Mouse (Mus musculus) frontal cortex, adult 2 months (tissue): ENCODE results near the gene Mdc1. TPM values are rescaled to one million over a fixed set of nuclear protein-coding genes. Genes with fewer than 3 reads are reported as not detected.

Experiments
- DNase-seq, 2 experiments: peaks; one replicate each; pipeline ENCODE4 v3.0.0; 2022; ENCODE audit warnings: low spot score in 1 of 2; ENCODE audit errors: extremely low spot score in 1 of 2
- polyA plus RNA-seq: library from polyadenylated mRNA; depleted of rRNA; stranded (reverse); fragments of >200 nt; gene quantifications from 2 replicates; pipeline ENCODE4 v1.2.3, GENCODE M21; 2012; rRNA removed

The Mdc1 gene
- polyA plus RNA-seq, 1 experiment: 11.0 TPM

GRCm38 (mm10) chr17:35873774-35874519 lies 32.6 kb downstream of the Mdc1 start:
- DNase-seq: peak; percentile 55 to 89

DNA sequence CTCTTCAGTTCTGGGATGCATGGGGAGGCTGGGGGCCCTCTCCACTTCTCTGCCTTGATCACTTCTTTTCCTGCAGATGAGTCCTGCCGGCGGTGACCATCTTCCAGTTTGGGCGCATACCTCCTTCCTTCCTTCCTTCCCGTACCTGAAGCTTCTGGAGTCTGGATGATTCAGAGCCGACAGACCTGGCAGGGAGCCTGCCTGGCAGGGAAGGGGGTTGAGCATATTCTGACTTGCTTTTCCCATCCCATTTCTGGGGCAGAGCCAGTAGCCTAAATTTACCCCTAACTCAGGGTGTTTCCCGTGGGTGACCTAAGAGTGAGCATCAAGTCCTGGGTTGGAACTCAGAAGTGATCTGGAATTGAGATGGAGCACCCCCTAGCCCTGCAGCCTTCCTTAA lies 33.4 kb downstream of the Mdc1 start:
- DNase-seq: peak in 1 of 2 experiments; percentile 81

- peak; percentile 90 to 97 for DNase-seq
Observed at GRCm38 (mm10) chr17:35879245-35880057, 38.1 kb downstream of the Mdc1 start, which contains the start of gene Dhx16. TSS of gene Dhx16 (plus strand) at chr17:35879819.

DNA sequence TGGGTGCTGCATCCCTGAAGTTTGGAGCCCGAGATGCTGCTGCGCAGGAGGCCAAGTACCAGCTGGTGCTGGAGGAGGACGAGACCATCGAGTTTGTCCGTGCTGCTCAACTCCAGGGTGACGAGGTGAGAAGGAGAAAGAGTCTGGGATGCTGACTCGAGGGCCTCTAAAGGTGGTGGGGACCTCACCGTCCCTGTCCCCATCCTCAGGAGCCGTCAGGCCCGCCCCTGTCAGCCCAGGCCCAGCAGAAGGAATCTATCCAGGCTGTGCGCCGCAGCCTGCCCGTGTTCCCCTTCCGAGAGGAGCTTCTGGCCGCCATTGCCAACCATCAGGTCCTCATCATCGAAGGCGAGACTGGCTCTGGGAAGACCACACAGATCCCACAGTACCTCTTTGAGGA lies 41.6 kb downstream of the Mdc1 start:
- no peak for DNase-seq

GRCm38 (mm10) chr17:35883777-35884176 lies 42.5 kb downstream of the Mdc1 start:
- DNase-seq: no peak

DNA sequence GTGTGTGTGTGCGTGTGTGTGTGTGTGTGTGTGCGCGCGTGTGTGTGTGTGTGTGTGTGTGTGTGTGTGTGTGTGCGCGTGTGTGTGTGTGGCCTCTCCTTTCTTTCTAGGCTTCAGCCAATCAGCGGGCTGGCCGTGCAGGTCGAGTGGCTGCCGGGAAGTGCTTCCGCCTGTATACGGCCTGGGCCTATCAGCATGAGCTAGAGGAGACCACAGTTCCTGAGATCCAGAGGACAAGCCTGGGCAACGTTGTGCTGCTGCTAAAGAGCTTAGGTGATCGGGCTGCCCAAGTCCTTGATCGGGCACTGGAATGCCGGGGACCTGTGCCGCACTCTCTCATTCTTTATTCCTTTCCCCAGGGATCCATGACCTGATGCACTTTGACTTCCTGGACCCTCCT lies 46.4 kb downstream of the Mdc1 start:
- no peak for DNase-seq

DNA sequence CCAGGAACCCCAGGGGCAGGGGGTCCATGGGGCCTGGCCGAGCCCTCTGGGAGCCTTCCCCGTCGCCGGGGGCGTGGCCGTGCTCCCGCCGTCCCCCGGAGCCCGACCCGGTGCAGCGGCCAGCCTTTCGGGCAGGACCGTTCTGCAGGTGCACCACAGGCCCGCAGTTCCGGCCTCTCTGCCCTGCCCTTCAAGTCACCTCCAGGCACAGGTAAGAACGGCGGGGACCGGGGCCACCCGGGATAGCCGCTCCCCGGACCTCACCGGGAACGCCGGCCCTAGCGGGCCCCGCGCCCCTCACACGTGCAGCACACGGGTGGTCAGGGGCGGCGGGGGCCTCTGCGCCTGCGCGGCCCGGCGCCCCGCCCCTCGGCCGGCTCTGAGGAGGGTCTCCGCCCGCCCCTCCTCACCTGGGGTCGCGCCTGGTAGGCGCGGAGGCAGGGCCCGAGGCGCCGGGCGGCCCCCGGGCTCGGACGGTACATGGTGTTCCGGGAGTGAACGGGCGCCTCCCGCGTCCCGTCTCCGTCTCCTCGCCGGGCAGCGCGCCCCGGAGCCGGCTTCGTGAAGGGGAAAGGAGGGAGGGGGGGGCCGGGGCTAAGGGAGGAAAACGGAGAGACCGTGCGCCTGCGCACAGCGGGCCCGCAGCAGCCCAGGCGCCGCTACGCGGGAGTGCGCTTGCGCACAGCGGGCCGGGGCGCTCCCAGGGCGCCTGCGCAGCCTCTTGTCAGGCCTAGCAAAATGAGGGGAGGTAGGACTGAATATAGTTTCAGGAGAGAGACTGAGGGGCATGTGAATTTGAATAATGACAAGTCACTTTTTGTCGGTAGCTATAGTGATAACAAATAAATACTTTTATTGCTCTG lies 55.7 kb downstream of the Mdc1 start, which contains the start of gene 2310061I04Rik:
Gene 2310061I04Rik (minus strand): TSS at position 651 of the 863 bp plus-strand sequence.
- peak; percentile 79 to 93 for DNase-seq

- DNase-seq: peak in 1 of 2 experiments; percentile 48
Observed at GRCm38 (mm10) chr17:35897644-35898573, 56.6 kb downstream of the Mdc1 start.

DNA sequence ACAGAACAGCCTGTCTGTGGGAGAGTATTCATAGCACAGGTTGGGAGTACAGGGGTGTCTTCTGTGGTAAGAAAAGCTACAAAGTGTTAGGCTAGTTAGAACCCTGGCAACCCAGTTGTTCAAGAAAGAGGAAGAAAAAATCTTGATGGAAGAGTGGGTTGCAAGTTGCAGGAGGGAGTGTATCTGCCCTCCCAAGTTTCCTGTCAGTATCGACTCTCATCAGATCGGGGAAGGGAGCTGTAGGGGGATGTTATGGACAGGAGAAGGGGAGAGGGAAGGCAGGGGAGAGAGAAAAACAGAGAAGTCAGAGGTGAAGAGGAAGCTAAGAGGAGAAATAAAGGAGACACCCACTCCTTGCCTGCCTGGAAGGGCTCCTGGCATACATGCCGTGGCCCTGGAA lies 59.3 kb downstream of the Mdc1 start:
- no peak for DNase-seq

GRCm38 (mm10) chr17:35903343-35903991 lies 62.2 kb downstream of the Mdc1 start:
- DNase-seq: no peak

DNA sequence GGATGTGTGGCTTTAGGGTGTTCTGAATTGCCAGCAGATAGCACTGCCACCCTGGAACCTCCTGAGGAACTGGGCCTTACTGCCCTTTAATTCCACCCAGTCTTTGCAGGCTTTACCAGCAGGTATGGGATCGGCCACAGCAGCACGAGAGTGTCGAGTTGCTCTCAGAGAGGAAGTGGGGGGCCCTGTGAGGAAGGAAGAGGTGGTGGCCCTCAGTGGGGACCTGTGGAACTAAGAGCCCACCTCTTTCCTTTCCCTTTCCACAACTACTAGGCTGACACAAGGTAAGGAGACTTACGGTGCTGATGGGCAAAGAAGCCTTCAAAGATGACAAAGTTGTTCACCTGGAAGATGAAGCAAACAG lies 62.7 kb downstream of the Mdc1 start:
- DNase-seq: no peak

DNA sequence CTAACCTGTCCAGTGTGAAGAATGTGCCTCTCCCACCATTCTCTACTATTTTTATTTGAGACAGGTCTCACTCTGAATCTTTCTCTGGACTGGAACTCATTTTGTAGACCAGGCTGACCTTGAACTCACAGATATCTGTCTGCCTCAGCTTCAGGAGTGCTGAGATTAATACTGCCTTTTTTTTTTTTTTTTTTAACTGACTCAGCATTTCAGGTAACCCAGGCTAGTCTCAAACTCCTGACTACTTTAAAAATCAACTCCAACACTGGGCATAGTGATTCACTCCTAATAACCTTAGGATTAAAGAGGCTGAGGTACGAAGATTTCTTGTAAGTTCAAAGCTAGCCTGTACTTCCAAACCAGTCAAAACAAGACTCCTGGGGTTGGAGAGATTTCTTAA lies 64.3 kb downstream of the Mdc1 start:
- no peak for DNase-seq

DNA sequence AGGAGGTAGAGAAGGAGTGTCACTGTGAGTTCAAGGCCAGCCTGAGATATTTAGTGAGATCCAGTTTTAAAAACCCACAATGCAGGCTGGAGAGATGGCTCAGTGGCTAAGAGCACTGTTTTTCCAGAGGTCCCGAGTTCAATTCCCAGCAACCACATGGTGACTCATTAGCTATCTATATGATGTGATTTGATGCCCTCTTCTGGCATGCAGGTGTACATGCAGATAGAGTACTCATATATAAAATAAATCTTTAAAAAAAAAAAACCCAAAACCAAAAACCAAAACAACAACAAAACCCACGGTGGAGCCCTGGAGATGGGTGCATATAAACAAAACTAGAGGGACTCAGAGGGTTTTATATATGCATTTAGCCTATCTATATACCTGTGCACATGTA lies 66.3 kb downstream of the Mdc1 start:
- DNase-seq: no peak

Other genes starting within 250 kb of the Mdc1 start
- not detected in 2 replicates for gene Sfta2, start 240.0 kb upstream of the Mdc1 start, polyA plus RNA-seq
- gene Gm9573, start 214.9 kb upstream of the Mdc1 start, polyA plus RNA-seq: 0.06 TPM in 2 replicates
- 0.08 TPM in 1 of 2 replicates, not detected in the other for gene Mucl3, start 197.8 kb upstream of the Mdc1 start, polyA plus RNA-seq
- 34.1 and 36.7 TPM in 2 replicates for gene Vars2, start 173.9 kb upstream of the Mdc1 start, polyA plus RNA-seq
- 26.2 and 26.6 TPM in 2 replicates for gene Gtf2h4, start 167.8 kb upstream of the Mdc1 start, polyA plus RNA-seq
- gene Ddr1, start 136.9 kb upstream of the Mdc1 start, polyA plus RNA-seq: 46.6 and 46.8 TPM in 2 replicates
- gene Ier3, start 19.8 kb upstream of the Mdc1 start, polyA plus RNA-seq: 11.2 and 14.5 TPM in 2 replicates
- gene Flot1, start 18.3 kb upstream of the Mdc1 start, polyA plus RNA-seq: 178 and 209 TPM in 2 replicates
- 447 and 519 TPM in 2 replicates for gene Tubb5, start 3.2 kb upstream of the Mdc1 start, polyA plus RNA-seq
- 8.8 and 9.0 TPM in 2 replicates for gene Nrm, start 19.8 kb downstream of the Mdc1 start, polyA plus RNA-seq
- gene Ppp1r18, start 24.1 kb downstream of the Mdc1 start, polyA plus RNA-seq: 12.6 and 13.0 TPM in 2 replicates
- 42.6 and 50.6 TPM in 2 replicates for gene Dhx16, start 38.3 kb downstream of the Mdc1 start, polyA plus RNA-seq
- gene 2310061I04Rik, start 55.9 kb downstream of the Mdc1 start, polyA plus RNA-seq: 107 and 119 TPM in 2 replicates
- 103 and 109 TPM in 2 replicates for gene Atat1, start 68.6 kb downstream of the Mdc1 start, polyA plus RNA-seq
- gene Mrps18b, start 74.9 kb downstream of the Mdc1 start, polyA plus RNA-seq: 54.6 and 55.9 TPM in 2 replicates
- gene Ppp1r10, start 74.9 kb downstream of the Mdc1 start, polyA plus RNA-seq: 39.2 and 39.3 TPM in 2 replicates
- 96.8 and 101 TPM in 2 replicates for gene Abcf1, start 128.2 kb downstream of the Mdc1 start, polyA plus RNA-seq
- gene Gnl1, start 138.3 kb downstream of the Mdc1 start, polyA plus RNA-seq: 132 and 136 TPM in 2 replicates
- gene Prr3, start 138.7 kb downstream of the Mdc1 start, polyA plus RNA-seq: 53.1 and 53.2 TPM in 2 replicates
- 2.0 TPM in 2 replicates for gene H2-T24, start 179.0 kb downstream of the Mdc1 start, polyA plus RNA-seq
- gene H2-T23, start 191.3 kb downstream of the Mdc1 start, polyA plus RNA-seq: 19.8 and 22.8 TPM in 2 replicates
- 21.6 and 23.0 TPM in 2 replicates for gene H2-T22, start 201.2 kb downstream of the Mdc1 start, polyA plus RNA-seq
- not detected in 2 replicates for gene Gm6034, start 201.4 kb downstream of the Mdc1 start, polyA plus RNA-seq
- 0.18 and 0.99 TPM in 2 replicates for gene Gm11127, start 216.9 kb downstream of the Mdc1 start, polyA plus RNA-seq